Mouse (Mus musculus) adrenal gland, postnatal 25 days (tissue): ENCODE data around the gene Rnh1. TPM values are rescaled to one million over a fixed set of nuclear protein-coding genes. Genes with fewer than 3 reads are reported as not detected.

Experiments
- microRNA-seq, 2 experiments: library from miRNA; unstranded; fragments of <30 nt; microRNA quantifications; one replicate each; pipeline ENCODE4 v1.2.0; 2021
- total RNA-seq: library from RNA; stranded (reverse); gene quantifications from 2 replicates; pipeline ENCODE4 v1.2.3, GENCODE M21; 2021

The Rnh1 gene
- total RNA-seq, 1 experiment from 2014 or later, result 356 TPM

Small RNA genes lying within 50 kb of the gene (microRNA-seq; reads per million reads assigned to microRNA genes)
- 187 to 355 reads per million in 2 experiments for gene Mir210

Other genes with a start within 250 kb of the Rnh1 start
- gene Pgghg, start 231.5 kb downstream of the Rnh1 start, total RNA-seq, result 32.3 and 43.2 TPM in 2 replicates
- gene Ifitm5, start 222.6 kb downstream of the Rnh1 start, total RNA-seq, result 1.8 and 2.0 TPM in 2 replicates
- gene Gm45717, start 216.9 kb downstream of the Rnh1 start, total RNA-seq, result not detected in 2 replicates
- 418 and 471 TPM in 2 replicates for gene Ifitm2, start 216.9 kb downstream of the Rnh1 start, total RNA-seq
- 3.6 and 3.9 TPM in 2 replicates for gene Ifitm1, start 205.6 kb downstream of the Rnh1 start, total RNA-seq
- gene Ifitm3, start 162.1 kb downstream of the Rnh1 start, total RNA-seq, result 103 and 109 TPM in 2 replicates
- gene Ifitm6, start 154.9 kb downstream of the Rnh1 start, total RNA-seq, result not detected in 2 replicates
- gene Gm17387, start 143.7 kb downstream of the Rnh1 start, total RNA-seq, result not detected in 2 replicates
- gene B4galnt4, start 111.8 kb downstream of the Rnh1 start, total RNA-seq, result 2.5 and 3.6 TPM in 2 replicates
- gene Pkp3, start 94.6 kb downstream of the Rnh1 start, total RNA-seq, result 0.86 and 1.2 TPM in 2 replicates
- gene Sigirr, start 72.3 kb downstream of the Rnh1 start, total RNA-seq, result 4.5 and 5.0 TPM in 2 replicates
- gene Ano9, start 55.1 kb downstream of the Rnh1 start, total RNA-seq, result 0.33 TPM in 1 of 2 replicates, not detected in the other
- gene Ptdss2, start 50.5 kb downstream of the Rnh1 start, total RNA-seq, result 29.1 and 48.2 TPM in 2 replicates
- gene Hras, start 21.1 kb upstream of the Rnh1 start, total RNA-seq, result 64.8 and 88.0 TPM in 2 replicates
- 6.4 and 10.8 TPM in 2 replicates for gene Lrrc56, start 21.3 kb upstream of the Rnh1 start, total RNA-seq
- 0.39 TPM in 1 of 2 replicates, not detected in the other for gene Lmntd2, start 41.2 kb upstream of the Rnh1 start, total RNA-seq
- gene Rassf7, start 43.0 kb upstream of the Rnh1 start, total RNA-seq, result 5.7 and 8.0 TPM in 2 replicates
- gene Phrf1, start 55.9 kb upstream of the Rnh1 start, total RNA-seq, result 83.3 and 83.9 TPM in 2 replicates
- gene Irf7, start 93.6 kb upstream of the Rnh1 start, total RNA-seq, result 7.8 and 10.4 TPM in 2 replicates
- gene Cdhr5, start 103.9 kb upstream of the Rnh1 start, total RNA-seq, result 14.4 and 16.5 TPM in 2 replicates
- not detected in 2 replicates for gene Sct, start 106.3 kb upstream of the Rnh1 start, total RNA-seq
- gene Drd4, start 119.1 kb upstream of the Rnh1 start, total RNA-seq, result not detected in 2 replicates
- 33.8 and 45.4 TPM in 2 replicates for gene Deaf1, start 154.8 kb upstream of the Rnh1 start, total RNA-seq
- gene Tmem80, start 154.9 kb upstream of the Rnh1 start, total RNA-seq, result 34.1 and 43.2 TPM in 2 replicates
- 1.6 and 2.6 TPM in 2 replicates for gene Eps8l2, start 166.0 kb upstream of the Rnh1 start, total RNA-seq
- gene Taldo1, start 219.3 kb upstream of the Rnh1 start, total RNA-seq, result 629 and 681 TPM in 2 replicates
- gene Gatd1, start 241.3 kb upstream of the Rnh1 start, total RNA-seq, result 35.6 and 58.9 TPM in 2 replicates